Mouse (Mus musculus) heart, embryonic 10.5 days (tissue): Measurements from ENCODE around the gene Ube2l3. TPM values are rescaled to one million over a fixed set of nuclear protein-coding genes. Genes with fewer than 3 reads are reported as not detected.
A peak's percentile ranks its signal among the peaks of the same experiment; 100 is the strongest.

Experiments used
- DNase-seq: peaks from one replicate; pipeline ENCODE4 v3.0.0-alpha.2; 2017; ENCODE audit warnings: low spot score
- H3K27ac ChIP-seq: fragments of 300-500 bp; sonication (generic); 2 replicates; pipeline ENCODE4 v1.5.1; 2016; ENCODE audit warnings: mild to moderate bottlenecking
- H3K27me3 ChIP-seq: fragments of 300-500 bp; sonication (generic); 2 replicates; pipeline ENCODE4 v1.6.1; 2016; ENCODE audit warnings: mild to moderate bottlenecking; ENCODE audit not compliant: poor library complexity, insufficient read depth, severe bottlenecking
- H3K36me3 ChIP-seq: fragments of 300-500 bp; sonication (generic); 2 replicates; pipeline ENCODE4 v1.6.1; 2016; ENCODE audit warnings: mild to moderate bottlenecking, moderate library complexity
- H3K4me1 ChIP-seq: fragments of 300-500 bp; sonication (generic); 2 replicates; pipeline ENCODE4 v1.6.1; 2016; ENCODE audit warnings: mild to moderate bottlenecking
- H3K4me3 ChIP-seq: fragments of 300-500 bp; sonication (generic); 2 replicates; pipeline ENCODE4 v1.5.1; 2016; ENCODE audit warnings: mild to moderate bottlenecking, moderate library complexity
- H3K9me3 ChIP-seq: fragments of 300-500 bp; sonication (generic); 2 replicates; pipeline ENCODE4 v1.6.1; 2016; ENCODE audit warnings: mild to moderate bottlenecking, moderate library complexity
- WGBS: fragments of 180-500 bp; shearing (Covaris S2); methylation state at CpG from one replicate; pipeline ENCODE4 v1.1.7; 2016; 5-methylcytosine and 5-hydroxymethylcytosine counted together
- microRNA counts: library from miRNA; unstranded; fragments of <30 nt; microRNA quantifications from one replicate; lab custom pipeline; 2017
- microRNA-seq: library from miRNA; unstranded; fragments of <30 nt; microRNA quantifications from one replicate; pipeline ENCODE4, GENCODE M21; 2017
- polyA plus RNA-seq: library from polyadenylated mRNA; unstranded; fragments of >200 nt; fragmentation: Nextera tagmentation; extraction: Ambion mirVana; gene quantifications from 2 replicates; pipeline ENCODE4 v1.2.1, GENCODE M21; 2016

Gene Ube2l3
- polyA plus RNA-seq, 1 experiment from 2014 or later: 377 TPM

DNA sequence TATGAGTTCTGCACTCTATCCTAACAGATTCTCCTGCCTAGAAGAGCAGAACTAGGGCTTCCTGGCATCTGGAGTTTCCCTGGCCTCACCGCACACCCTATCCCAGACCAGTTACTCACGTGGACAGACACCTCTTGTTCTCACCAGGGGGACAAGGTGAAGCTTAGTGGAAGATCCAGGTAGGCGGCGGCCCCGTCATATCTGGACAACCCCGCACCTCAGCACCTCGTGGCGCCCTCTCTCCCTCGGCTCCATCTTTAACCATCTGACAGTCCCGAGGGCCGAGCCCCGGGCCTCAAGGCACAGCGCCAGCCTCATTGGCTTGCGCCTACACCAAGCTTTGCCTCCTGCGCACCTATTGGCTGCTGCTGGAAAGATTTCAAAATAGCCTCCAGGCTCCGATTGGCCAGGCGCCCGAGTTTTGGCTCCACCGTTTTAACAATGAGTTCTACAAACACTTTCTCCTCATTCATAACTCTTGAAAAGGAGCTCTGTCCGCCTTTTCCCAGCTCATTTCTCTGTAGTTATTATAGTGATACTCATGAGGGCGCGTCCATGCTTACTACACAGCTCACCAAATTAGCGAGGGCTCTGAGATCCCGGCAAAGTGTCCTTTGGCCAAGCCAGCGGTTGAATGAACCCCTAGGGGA lies 77.5 kb downstream of the Ube2l3 start, which contains the start of gene 2610318N02Rik:
Gene 2610318N02Rik, minus strand, starts transcription at position 297 of the 650 bp plus-strand sequence.
- peak within 1 kb of the TSS; percentile 88 for H3K27ac ChIP-seq
- peaks cover 18% of the 10 kb centered on the region for H3K4me1 ChIP-seq
- no peaks in the 10 kb centered on the region for H3K27me3 ChIP-seq
- DNase-seq: peak; percentile 97
- peaks cover 32% of the 10 kb centered on the region for H3K36me3 ChIP-seq
- 0% methylated on average over 25 of the region's 25 CpGs for WGBS
- no peaks in the 10 kb centered on the region for H3K9me3 ChIP-seq
- H3K4me3 ChIP-seq: peak within 1 kb of the TSS; percentile 68

GRCm38 (mm10) chr16:17124119-17124870 lies 78.2 kb downstream of the Ube2l3 start:
- no peaks in the 10 kb centered on the region for H3K9me3 ChIP-seq
- peak overlapping the region; percentile 68 for H3K4me3 ChIP-seq
- no peaks in the 10 kb centered on the region for H3K27me3 ChIP-seq
- H3K36me3 ChIP-seq: peaks cover 39% of the 10 kb centered on the region
- peak; percentile 84 for DNase-seq
- WGBS: 4% methylated on average over 22 of the region's 22 CpGs
- H3K4me1 ChIP-seq: peaks cover 18% of the 10 kb centered on the region
- peak overlapping the region; percentile 88 for H3K27ac ChIP-seq

- peaks cover 60% of the 10 kb centered on the region for H3K36me3 ChIP-seq
- no peak overlapping the region for H3K27ac ChIP-seq
- DNase-seq: no peak
- no peak overlapping the region for H3K4me3 ChIP-seq
- no peaks in the 10 kb centered on the region for H3K9me3 ChIP-seq
- WGBS: 74% methylated on average over 14 of the region's 14 CpGs
- no peaks in the 10 kb centered on the region for H3K27me3 ChIP-seq
- peaks cover 22% of the 10 kb centered on the region for H3K4me1 ChIP-seq
Measured at GRCm38 (mm10) chr16:17121569-17121968, 80.9 kb downstream of the Ube2l3 start.

DNA sequence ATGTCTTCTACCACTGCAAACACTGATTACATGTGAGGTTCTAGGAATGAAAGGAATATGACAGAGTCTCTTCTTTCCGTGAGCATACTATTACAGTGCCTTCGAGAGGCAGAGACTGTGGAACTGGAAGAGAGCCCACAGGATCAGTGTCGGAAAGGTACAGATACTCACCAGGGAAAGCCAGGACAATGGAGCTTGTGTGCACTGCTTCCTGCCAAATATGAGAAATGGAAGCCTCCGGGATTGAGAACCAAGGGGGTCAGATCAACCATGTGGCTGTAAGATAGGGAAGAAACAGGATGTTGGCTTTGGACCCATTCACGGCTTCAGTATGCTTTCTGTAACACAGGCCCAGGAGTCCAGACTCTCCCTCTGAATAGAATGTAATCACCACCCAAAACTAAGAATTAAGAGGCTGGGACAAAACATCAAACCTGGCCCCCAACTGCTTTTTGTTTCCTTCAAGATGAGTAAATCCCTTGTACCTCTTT lies 85.1 kb downstream of the Ube2l3 start:
- no peak overlapping the region for H3K4me3 ChIP-seq
- H3K9me3 ChIP-seq: no peaks in the 10 kb centered on the region
- H3K36me3 ChIP-seq: peaks cover 90% of the 10 kb centered on the region
- no peak for DNase-seq
- H3K27ac ChIP-seq: no peak overlapping the region
- H3K4me1 ChIP-seq: peaks cover 7% of the 10 kb centered on the region; the same call in 1 of the 2 replicates
- 67% methylated on average over 5 of the region's 5 CpGs for WGBS
- no peaks in the 10 kb centered on the region for H3K27me3 ChIP-seq

GRCm38 (mm10) chr16:17110771-17111743 lies 91.4 kb downstream of the Ube2l3 start, which contains the start of gene Ppil2:
Gene Ppil2, minus strand, starts transcription at chr16:17111257.
- WGBS: 9% methylated on average over 38 of the region's 38 CpGs
- H3K36me3 ChIP-seq: peaks cover 60% of the 10 kb centered on the region
- H3K27me3 ChIP-seq: no peaks in the 10 kb centered on the region

GRCm38 (mm10) chr16:17104600-17104999 lies 97.8 kb downstream of the Ube2l3 start:
- 91% methylated on average over 4 of the region's 4 CpGs for WGBS
- Histone ChIP-seq H3K9me3 (no peaks in the 10 kb centered on the region), H3K27ac (no peak overlapping the region), H3K27me3 (no peaks in the 10 kb centered on the region), H3K4me3 (no peak overlapping the region), H3K36me3 (peaks cover 84% of the 10 kb centered on the region), H3K4me1 (0 out of 2 replicates have a peak, but pooled peaks cover 1% of the 10 kb centered on the region)
- no peak for DNase-seq

More at GRCm38 (mm10) chr16:17110771-17111743, 91.4 kb downstream of the Ube2l3 start, which contains the start of gene Ppil2:
- DNase-seq: peak; percentile 92
- Histone ChIP-seq H3K4me1 (peaks cover 10% of the 10 kb centered on the region; the same call in 1 of the 2 replicates), H3K4me3 (peak within 1 kb of the TSS; percentile 94), H3K9me3 (no peaks in the 10 kb centered on the region), H3K27ac (peak within 1 kb of the TSS; percentile 85)

- Histone ChIP-seq H3K4me1 (no peaks in the 10 kb centered on the region), H3K9me3 (no peaks in the 10 kb centered on the region), H3K27me3 (no peaks in the 10 kb centered on the region), H3K4me3 (no peak overlapping the region), H3K36me3 (peaks cover 93% of the 10 kb centered on the region), H3K27ac (no peak overlapping the region)
- no peak for DNase-seq
- 76% methylated on average over 7 of the region's 7 CpGs for WGBS
Measured at GRCm38 (mm10) chr16:17102630-17103220, 99.7 kb downstream of the Ube2l3 start.

MicroRNAs within 50 kb of the gene (microRNA counts, 519-probe panel; counts per million panel counts)
- microRNA mmu-miR-130b (lab: Ali Mortazavi, UCI) (6,877 counts per million, percentile 74 among the panel's probes with 10 or more counts), microRNA mmu-miR-301b (lab: Ali Mortazavi, UCI) (3,956 counts per million, percentile 21 among the panel's probes with 10 or more counts)

Small RNA genes within 50 kb of the gene (microRNA-seq; reads per million reads assigned to microRNA genes)
- 5,171 reads per million, percentile 90 among the genes with 10 or more reads in this experiment for gene Mir130b
- 113 reads per million, percentile 52 among the genes with 10 or more reads in this experiment for gene Mir301b

Other genes with a start within 250 kb of the Ube2l3 start
- gene Mapk1, start 219.3 kb downstream of the Ube2l3 start, polyA plus RNA-seq: 127 and 153 TPM in 2 replicates
- gene Ypel1, start 133.0 kb downstream of the Ube2l3 start, polyA plus RNA-seq: 16.6 and 27.6 TPM in 2 replicates
- 114 and 125 TPM in 2 replicates for gene Ppil2, start 91.4 kb downstream of the Ube2l3 start, polyA plus RNA-seq
- gene 2610318N02Rik, start 77.5 kb downstream of the Ube2l3 start, polyA plus RNA-seq: 56.0 and 84.9 TPM in 2 replicates
- gene Sdf2l1, start 70.3 kb downstream of the Ube2l3 start, polyA plus RNA-seq: 115 and 145 TPM in 2 replicates
- 5.6 and 9.8 TPM in 2 replicates for gene Ydjc, start 58.0 kb downstream of the Ube2l3 start, polyA plus RNA-seq
- gene Ccdc116, start 55.4 kb downstream of the Ube2l3 start, polyA plus RNA-seq: 0.36 and 0.55 TPM in 2 replicates
- gene Rimbp3, start 6.0 kb upstream of the Ube2l3 start, polyA plus RNA-seq: 0.28 and 0.49 TPM in 2 replicates
- 8.6 and 10.6 TPM in 2 replicates for gene Hic2, start 30.9 kb upstream of the Ube2l3 start, polyA plus RNA-seq
- gene Tmem191c, start 73.4 kb upstream of the Ube2l3 start, polyA plus RNA-seq: 7.3 and 7.7 TPM in 2 replicates
- gene Serpind1, start 128.7 kb upstream of the Ube2l3 start, polyA plus RNA-seq: 1.3 and 20.4 TPM in 2 replicates
- gene Snap29, start 203.3 kb upstream of the Ube2l3 start, polyA plus RNA-seq: 12.3 and 13.6 TPM in 2 replicates
- 33.6 and 40.8 TPM in 2 replicates for gene Pi4ka, start 203.7 kb upstream of the Ube2l3 start, polyA plus RNA-seq
- 52.6 and 68.9 TPM in 2 replicates for gene Crkl, start 249.3 kb upstream of the Ube2l3 start, polyA plus RNA-seq